Mouse (Mus musculus): ENCODE measurements at regions not wholly inside any gene's neighbourhood (a gene's known extent, or its start where the extent isn't known, plus 50 kb on each side); places are given as distances from the start of the nearest gene placed in this dataset.
"Not testable (repeated sequence)": the region's sequence is repeated elsewhere in the genome, so short reads cannot be mapped to it uniquely, and the experiment has no call there.

GRCm38 (mm10) chr4:20895081-20895480, 790.7 kb downstream of the Prdm13 start:
- not testable (repeated sequence) for H3K9me3 ChIP-seq (replicated peaks; ENCODE audit: control insufficient read depth, low read length, poor library complexity, severe bottlenecking); H3K27ac ChIP-seq (ENCODE audit: low read length); H3K36me3 ChIP-seq (ENCODE audit: control insufficient read depth, insufficient read depth, low read length); H3K9ac ChIP-seq (ENCODE audit: low read depth, low read length); H3K27me3 ChIP-seq (ENCODE audit: control insufficient read depth, insufficient read depth, low read depth, low read length); H3K4me3 ChIP-seq (ENCODE audit: low read depth, low read length); H3K4me1 ChIP-seq (ENCODE audit: control insufficient read depth, insufficient read depth, low read length); ATAC-seq; H3K4me2 ChIP-seq (ENCODE audit: low read length)
- 18% methylated on average over 1 of the region's 1 CpGs for WGBS

- no peak for ATAC-seq
- no peaks in the 10 kb centered on the region for H3K4me1 ChIP-seq (ENCODE audit: control insufficient read depth, insufficient read depth, low read length)
- H3K27ac ChIP-seq (ENCODE audit: low read length): no peak overlapping the region
- no peaks in the 10 kb centered on the region for H3K27me3 ChIP-seq (ENCODE audit: control insufficient read depth, insufficient read depth, low read depth, low read length)
- H3K9ac ChIP-seq (ENCODE audit: low read depth, low read length): no peak overlapping the region
- 83% methylated on average over 1 of the region's 1 CpGs for WGBS
- no peaks in the 10 kb centered on the region for H3K9me3 ChIP-seq (replicated peaks; ENCODE audit: control insufficient read depth, low read length, poor library complexity, severe bottlenecking)
- H3K4me3 ChIP-seq (ENCODE audit: low read depth, low read length): no peak overlapping the region
- no peaks in the 10 kb centered on the region for H3K36me3 ChIP-seq (ENCODE audit: control insufficient read depth, insufficient read depth, low read length)
- no peak overlapping the region for H3K4me2 ChIP-seq (ENCODE audit: low read length)
These were observed 791.9 kb downstream of the Prdm13 start for GRCm38 (mm10) chr4:20893872-20894271.

GRCm38 (mm10) chr4:20860696-20861428, 824.9 kb downstream of the Prdm13 start:
- no peak overlapping the region for H3K4me2 ChIP-seq (ENCODE audit: low read length)
- no peaks in the 10 kb centered on the region for H3K4me1 ChIP-seq (ENCODE audit: control insufficient read depth, insufficient read depth, low read length)
- no peak for ATAC-seq
- no peak overlapping the region for H3K9ac ChIP-seq (ENCODE audit: low read depth, low read length)
- no peak overlapping the region for H3K27ac ChIP-seq (ENCODE audit: low read length)
- H3K27me3 ChIP-seq (ENCODE audit: control insufficient read depth, insufficient read depth, low read depth, low read length): no peaks in the 10 kb centered on the region
- no peaks in the 10 kb centered on the region for H3K36me3 ChIP-seq (ENCODE audit: control insufficient read depth, insufficient read depth, low read length)
- no peak overlapping the region for H3K4me3 ChIP-seq (ENCODE audit: low read depth, low read length)
- 0 out of 2 replicates have a peak, but pooled peaks cover 3% of the 10 kb centered on the region for H3K9me3 ChIP-seq (replicated peaks; ENCODE audit: control insufficient read depth, low read length, poor library complexity, severe bottlenecking)
- WGBS: 95% methylated on average over 15 of the region's 15 CpGs

- WGBS: 81% methylated on average over 8 of the region's 8 CpGs
- not testable (repeated sequence) for H3K36me3 ChIP-seq (ENCODE audit: control insufficient read depth, insufficient read depth, low read length); ATAC-seq; H3K9ac ChIP-seq (ENCODE audit: low read depth, low read length); H3K27ac ChIP-seq (ENCODE audit: low read length); H3K4me2 ChIP-seq (ENCODE audit: low read length); H3K4me3 ChIP-seq (ENCODE audit: low read depth, low read length); H3K27me3 ChIP-seq (ENCODE audit: control insufficient read depth, insufficient read depth, low read depth, low read length); H3K4me1 ChIP-seq (ENCODE audit: control insufficient read depth, insufficient read depth, low read length); H3K9me3 ChIP-seq (replicated peaks; ENCODE audit: control insufficient read depth, low read length, poor library complexity, severe bottlenecking)
These were observed 825.7 kb downstream of the Prdm13 start for GRCm38 (mm10) chr4:20860066-20860465.

- H3K4me2 ChIP-seq (ENCODE audit: low read length): no peak overlapping the region
- H3K4me3 ChIP-seq (ENCODE audit: low read depth, low read length): no peak overlapping the region
- no peaks in the 10 kb centered on the region for H3K36me3 ChIP-seq (ENCODE audit: control insufficient read depth, insufficient read depth, low read length)
- H3K9me3 ChIP-seq (replicated peaks; ENCODE audit: control insufficient read depth, low read length, poor library complexity, severe bottlenecking): no peaks in the 10 kb centered on the region
- H3K4me1 ChIP-seq (ENCODE audit: control insufficient read depth, insufficient read depth, low read length): no peaks in the 10 kb centered on the region
- no peaks in the 10 kb centered on the region for H3K27me3 ChIP-seq (ENCODE audit: control insufficient read depth, insufficient read depth, low read depth, low read length)
- H3K27ac ChIP-seq (ENCODE audit: low read length): no peak overlapping the region
- WGBS: 78% methylated on average over 2 of the region's 2 CpGs
- no peak for ATAC-seq
- H3K9ac ChIP-seq (ENCODE audit: low read depth, low read length): no peak overlapping the region
These were observed 837.3 kb downstream of the Prdm13 start for GRCm38 (mm10) chr4:20848424-20848823.

- Histone ChIP-seq H3K4me3 (ENCODE audit: low read depth, low read length) (no peak overlapping the region), H3K9ac (ENCODE audit: low read depth, low read length) (no peak overlapping the region), H3K4me1 (ENCODE audit: control insufficient read depth, insufficient read depth, low read length) (no peaks in the 10 kb centered on the region), H3K36me3 (ENCODE audit: control insufficient read depth, insufficient read depth, low read length) (no peaks in the 10 kb centered on the region), H3K4me2 (ENCODE audit: low read length) (no peak overlapping the region), H3K27me3 (ENCODE audit: control insufficient read depth, insufficient read depth, low read depth, low read length) (no peaks in the 10 kb centered on the region), H3K27ac (ENCODE audit: low read length) (no peak overlapping the region), H3K9me3 (replicated peaks; ENCODE audit: control insufficient read depth, low read length, poor library complexity, severe bottlenecking) (no peaks in the 10 kb centered on the region)
- WGBS: 64% methylated on average over 3 of the region's 3 CpGs
- ATAC-seq: 0 out of 2 replicates have a peak, but pooled peaks have one; percentile 64
These were observed 841.2 kb downstream of the Prdm13 start for GRCm38 (mm10) chr4:20844570-20844969.

All from midbrain, embryonic 16.5 days (tissue).